Mouse (Mus musculus) thymus, adult 18-20 months (tissue): ENCODE results near the gene Tmpo.

Source experiments
- DNase-seq, 2 experiments: peaks; one replicate each; pipeline ENCODE4 v3.0.0; 2022; ENCODE audit warnings: mixed read lengths in 2 of 2

Tmpo gene

DNA sequence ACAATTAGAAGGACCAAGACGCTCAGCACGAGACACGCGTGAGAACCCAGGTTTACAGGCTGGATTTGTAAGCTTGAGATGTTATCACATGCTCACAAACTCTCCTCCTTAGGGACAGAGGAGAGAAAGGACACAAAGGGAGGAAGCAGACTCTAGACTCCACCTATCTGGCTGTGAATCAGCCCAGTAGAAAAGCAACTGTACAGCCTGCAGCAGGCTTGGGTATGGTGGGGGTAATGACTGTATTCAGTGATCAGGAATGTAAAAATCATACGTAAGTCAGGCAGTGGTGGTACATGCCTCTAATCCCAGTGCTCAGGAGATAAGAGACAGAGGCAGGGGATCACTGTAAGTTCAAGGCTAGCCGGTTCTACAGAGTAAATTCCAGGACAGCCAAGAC lies 24.8 kb downstream of the Tmpo start:
- no peak for DNase-seq

DNA sequence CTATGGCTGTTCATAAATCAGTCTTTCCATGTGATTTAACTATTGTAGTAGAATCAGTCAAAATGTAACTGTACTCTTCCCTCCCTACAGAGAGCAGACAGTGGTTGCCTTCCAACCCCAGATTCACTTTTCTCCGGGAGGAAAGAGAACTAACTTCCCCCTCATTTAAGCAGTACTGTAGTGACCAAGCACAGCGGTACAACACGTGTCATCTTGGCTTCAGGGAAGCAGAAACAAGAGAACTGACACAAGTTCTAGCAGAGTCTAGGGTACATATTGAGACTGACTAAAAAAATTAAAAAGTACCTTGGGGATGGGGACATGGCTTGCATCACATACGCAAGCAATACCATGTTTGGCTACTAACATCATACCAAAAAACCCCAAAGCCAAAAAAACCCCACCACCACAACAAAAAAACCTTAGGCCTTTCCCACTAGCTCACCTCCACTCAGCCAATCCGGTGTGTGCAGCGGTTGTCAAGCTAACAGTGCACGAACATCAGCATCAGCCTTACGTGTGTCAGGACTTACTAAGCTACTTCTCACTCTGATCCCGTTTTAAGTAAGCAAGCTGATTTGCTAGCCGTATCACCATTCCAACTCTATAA lies 27.1 kb downstream of the Tmpo start:
- DNase-seq = no peak

DNA sequence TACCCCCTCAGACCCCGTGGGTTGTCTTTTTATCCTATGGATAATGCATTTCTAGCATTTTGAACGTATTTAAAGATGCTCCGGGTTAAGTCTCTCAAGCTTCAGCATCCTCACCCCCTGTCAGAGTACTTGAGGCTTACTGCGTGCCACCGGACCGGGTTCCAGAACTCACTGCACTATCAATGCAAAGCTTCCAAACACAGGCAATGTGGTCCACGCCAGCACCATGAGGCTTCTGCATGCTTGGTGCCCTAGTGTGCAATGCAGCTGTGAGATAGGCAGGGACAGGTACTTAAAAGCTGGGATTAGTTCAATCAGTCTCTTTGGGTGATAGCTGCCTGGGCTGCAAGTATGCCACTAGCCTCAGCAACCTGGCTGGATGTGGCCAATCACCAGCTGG lies 35.7 kb downstream of the Tmpo start:
- no peak for DNase-seq

DNA sequence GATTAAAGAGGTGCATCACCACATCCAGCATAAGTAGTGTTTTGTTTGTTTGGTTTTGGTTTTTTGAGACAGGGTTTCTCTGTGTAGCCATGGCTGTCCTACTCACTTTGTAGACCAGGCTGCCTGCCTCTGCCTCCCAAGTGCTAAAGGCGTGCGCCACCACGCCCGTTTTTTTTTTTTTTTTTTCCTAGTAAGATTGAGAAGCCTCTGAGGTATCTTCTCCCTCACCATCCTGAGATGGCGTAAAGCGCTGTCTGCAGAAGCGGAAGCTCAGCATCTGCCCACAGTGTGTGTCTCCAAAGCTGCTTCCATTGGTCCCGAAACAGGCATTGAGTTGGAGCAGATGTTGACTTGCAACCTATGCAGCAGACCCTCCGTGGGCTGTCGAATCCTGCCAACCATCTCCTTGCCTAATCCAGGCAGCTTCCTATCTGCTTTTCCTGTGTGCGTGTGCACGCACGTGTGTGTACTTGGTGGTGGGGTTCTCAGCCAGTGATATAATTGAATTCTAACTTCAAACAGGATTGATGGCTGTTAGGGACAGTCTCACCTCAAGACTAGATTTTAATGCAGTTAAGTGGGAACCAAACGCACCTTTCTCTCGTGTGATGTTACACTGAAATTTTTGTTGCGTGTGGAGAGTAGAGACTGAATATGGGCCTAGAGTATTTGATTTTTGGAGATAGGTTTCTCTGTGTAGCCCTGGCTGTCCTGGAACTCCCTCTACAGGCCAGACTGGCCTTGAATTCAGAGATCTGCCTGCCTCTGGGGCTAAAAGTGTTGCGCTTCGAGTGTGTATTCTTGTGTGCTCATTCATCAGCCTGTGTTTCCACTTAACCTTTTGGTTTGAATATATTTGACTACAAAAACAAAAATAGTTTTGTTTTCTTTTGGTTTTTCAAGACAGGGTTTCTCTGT lies 37.5 kb downstream of the Tmpo start:
- DNase-seq = no peak

DNA sequence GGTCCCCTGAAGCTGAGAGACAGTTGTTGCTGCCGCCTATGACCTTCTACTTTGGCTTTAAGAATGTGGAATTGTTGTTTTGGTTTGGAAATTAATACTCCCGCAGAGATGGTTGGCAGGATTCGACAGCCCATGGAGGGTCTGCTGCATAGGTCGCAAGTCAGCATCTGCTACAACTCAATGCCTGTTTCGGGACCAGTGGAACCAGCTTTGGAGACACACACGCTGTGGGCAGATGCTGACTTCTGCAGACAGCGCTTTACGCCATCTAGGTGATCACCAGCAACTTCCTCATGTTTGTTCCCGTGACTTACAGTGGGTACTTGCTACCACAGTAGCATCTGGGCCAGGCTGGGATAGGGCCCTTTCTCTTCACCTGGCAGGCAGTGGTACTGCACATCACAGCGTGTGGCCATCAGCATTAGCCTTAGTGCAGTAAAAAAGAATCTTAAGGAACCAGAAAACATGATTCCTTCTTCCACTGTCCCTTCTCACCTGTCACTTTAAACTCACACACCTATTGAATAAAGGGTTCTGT lies 38.4 kb downstream of the Tmpo start:
- DNase-seq = no peak

DNA sequence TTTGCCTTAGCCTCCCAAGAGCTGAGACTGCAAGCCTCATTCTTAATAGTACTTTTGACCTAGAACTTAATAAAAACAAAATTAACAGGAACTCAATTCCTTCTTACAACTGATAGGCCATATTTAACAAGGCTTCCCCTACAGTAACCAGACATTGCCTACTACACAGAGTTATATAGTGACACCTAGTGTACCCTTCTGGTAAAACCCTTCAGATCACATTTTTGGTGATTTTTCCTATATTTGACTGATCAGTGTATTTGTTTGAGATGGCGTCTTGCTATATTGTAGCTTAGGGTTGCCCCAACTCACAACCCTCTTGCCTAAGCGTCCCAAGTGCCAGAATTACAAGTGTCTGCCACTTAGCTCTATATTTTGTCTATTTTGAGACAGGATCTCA lies 39.6 kb downstream of the Tmpo start:
- DNase-seq = no peak

DNA sequence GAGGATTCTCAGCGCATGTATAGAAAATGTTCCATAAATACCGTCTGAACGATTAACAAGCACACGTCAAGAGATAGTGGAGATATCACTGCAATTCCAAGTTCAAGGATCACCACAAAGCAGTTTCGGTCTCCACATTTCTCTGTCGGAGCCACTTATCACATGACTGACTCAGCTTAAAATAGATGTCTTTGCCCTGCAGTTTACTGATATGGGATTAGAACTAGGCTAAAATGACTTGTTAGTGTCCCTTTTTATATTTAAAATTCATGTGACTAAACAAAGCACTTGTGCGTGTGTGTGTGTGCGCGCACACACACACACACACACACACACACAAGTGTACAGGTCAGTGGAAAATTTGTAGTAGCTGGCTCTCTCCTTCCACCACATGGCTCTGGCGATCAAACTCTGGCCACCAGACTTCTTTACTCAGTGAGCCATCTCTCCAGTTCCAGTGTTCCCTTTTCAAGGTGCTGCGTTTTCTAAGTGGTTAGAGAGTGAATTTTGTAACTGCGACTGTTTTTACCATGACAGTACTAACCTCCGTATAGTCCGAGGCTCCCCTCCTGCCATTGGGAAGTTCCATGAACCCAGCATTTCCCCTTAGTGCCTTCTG lies 41.9 kb downstream of the Tmpo start:
- DNase-seq = no peak

DNA sequence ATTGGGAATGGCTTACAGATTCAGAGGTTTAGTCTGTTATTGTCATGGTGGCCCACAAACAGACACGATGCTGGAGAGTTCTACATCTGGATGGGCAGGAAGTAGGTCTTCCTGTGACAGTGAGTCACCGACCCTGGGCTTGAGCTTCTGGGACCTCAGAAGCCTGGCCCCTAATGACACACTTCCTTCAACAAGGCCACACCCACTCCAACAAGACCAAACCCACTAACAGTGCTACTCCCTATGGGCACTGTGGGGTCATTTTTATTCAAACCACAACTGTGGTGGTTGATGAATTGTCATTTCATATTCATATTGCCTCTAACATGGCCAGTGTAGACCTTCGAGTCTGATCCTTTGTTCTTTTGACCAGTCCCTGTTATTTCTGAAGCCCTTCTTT lies 42.8 kb downstream of the Tmpo start:
- DNase-seq = no peak

DNA sequence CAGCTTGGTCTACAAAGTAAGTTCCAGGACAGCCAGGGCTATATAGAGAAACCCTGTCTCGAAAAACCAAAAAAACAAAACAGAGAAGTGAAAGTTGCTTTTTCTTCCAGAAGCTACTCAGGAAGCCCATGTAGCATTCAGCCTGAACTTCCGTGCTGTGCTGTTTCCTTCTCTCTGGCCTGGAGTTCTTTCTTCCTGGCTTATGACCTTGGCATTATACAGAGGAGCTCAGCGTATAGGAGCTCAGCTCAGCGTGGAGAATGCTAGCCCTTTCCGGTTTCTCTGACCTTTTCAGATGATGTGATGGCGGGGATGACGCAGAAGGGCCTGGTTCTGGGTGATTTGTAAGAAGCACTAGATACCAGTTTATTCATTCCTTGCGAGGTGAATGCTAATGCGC lies 43.7 kb downstream of the Tmpo start:
- DNase-seq = no peak

DNA sequence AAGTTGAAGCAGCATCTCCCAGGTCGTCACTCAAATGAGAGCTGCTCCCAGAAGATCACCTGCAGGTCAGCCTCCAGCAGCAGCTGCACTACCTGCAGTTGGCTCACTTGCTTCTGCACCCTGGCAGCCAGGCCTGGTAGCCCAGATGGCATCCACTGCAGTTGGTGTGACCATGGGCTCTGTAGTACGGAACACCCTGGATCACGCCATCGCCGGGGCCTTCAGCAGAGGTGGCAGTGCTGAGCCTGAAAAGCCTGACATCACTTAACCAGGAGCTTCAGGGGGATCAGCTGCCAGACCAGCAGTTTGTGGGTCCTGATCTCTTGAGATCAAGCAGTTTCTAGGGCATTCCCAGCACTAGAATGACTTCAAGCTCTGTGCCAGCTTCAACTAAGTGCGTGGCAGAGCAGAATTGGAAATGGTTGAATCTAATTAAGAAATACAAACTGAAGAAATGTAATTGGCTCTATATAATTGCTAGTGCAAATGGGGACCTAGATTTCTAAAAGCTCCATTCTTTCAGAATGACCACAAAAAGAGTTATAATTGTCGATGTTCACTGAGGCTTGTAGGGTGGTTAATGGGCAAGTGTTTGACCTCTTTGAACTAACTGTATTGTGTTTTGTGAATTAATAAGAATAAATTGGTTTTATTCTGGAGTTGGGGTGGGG lies 45.7 kb downstream of the Tmpo start:
- no peak for DNase-seq

DNA sequence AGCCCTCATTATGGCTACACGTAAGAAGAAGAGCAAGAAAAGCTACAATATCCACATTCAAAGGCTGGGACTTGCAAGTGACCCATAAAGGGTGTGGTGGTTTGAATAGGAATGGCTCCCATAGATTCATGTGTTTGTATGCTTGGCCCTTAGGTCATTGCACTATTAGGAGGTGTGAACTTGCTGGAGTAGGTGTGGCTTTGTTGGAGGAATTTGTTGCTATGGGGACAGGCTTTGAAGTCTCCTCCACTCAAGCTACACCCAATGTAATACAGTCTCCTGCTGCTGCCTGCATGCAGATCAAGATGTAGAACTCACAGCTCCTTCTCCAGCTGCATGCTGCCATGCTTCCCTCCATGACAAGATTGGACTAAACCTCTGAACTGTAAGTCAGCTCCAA lies 49.5 kb downstream of the Tmpo start:
- no peak for DNase-seq

DNA sequence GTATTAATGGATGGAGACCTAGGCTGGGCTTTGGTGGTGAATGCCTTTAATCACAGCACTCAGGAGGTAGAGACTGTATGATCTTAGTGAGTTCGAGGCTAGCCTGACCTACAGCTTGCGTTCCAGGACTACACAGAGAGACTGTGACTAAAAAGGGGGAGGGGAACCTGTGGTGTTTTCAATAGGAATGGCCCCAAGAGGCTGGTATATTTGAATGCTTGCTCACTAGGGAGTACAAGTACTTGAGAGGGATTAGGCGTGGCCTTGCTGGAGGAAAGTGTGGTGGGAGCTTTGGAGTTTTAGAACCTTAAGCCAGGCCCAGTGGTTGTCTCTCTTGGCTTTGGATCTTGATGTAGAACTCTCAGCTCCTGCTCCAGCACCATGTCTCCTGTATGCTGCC lies 50.3 kb downstream of the Tmpo start:
- no peak for DNase-seq

DNA sequence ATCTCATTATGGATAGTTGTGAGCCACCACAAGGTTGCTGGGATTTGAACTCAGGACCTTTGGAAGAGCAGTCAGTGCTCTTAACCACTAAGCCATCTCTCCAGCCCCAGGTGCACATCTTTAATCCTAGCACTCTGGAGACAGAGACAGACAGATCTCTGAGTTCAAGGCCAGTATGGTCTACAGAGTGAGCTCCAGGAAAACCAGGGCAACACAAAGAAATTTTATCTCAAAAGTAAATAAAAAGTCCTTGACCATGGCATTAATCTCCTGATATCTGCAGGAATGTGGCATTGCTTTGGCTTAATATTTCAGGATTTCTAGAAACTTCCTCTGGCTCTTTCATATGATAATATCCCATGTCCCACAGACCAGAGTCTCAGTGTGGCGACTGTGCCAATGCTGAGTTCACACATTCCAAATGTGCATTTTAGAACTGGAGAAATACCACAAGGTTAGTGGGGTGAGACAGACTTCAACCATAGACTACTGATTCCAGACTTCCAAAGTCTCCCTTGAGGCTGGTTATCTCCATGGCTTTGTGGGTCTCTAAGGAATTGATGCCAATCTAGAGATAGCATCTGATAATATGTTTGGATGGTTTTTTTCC lies 52.5 kb downstream of the Tmpo start:
- DNase-seq = no peak

DNA sequence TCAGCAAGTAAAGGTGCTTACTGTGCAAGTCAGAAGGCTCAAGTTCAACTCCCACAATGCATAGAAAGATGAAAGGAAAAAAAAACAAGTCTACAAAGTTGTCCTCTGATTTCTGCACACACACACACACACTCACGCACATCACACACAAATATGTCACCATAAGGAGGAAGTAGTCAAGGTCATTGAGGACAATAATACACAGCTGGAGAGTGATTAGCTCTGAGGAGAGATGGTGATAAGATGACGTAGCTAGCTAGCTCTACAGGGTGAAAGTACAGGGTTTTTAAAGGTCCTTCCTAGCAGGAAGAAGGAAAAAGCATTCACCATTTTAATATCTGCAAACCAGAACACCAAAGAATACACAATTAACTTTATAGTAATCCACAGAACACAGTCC lies 53.7 kb downstream of the Tmpo start:
- no peak for DNase-seq

DNA sequence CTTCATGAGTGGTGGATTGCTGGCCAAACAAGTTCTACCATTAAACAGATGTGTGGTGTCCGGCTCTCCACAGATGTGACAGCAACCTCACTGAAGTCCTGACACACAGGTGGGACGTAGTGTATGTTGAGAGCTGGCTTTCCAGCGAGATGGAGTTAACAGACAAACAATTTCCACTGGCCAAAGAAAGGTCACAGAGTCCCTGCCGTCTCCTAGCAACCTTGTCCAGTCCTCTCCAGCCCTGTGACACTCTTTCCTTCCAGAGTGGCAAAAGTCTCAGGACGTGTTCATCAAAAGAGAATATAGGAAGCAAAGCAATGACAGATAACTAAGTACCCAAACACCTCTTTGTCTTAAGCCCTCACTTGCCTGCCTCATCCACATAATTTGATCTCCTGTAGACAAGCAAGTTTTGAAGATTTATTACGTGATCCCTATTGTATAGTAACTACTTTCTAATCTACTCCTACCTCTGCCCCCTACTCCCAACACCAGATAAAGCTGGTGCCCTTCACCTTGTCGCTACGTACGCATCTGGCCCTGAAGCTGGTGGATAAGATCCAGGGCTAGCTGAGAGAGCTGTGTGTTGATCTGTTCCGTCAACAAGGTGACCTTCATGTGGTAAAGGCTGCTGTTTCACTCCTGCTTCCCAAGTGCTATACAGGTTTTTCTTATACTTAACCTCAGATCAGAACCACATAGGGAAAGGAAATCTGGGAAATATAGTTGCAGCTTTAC lies 54.3 kb downstream of the Tmpo start:
- DNase-seq = no peak

DNA sequence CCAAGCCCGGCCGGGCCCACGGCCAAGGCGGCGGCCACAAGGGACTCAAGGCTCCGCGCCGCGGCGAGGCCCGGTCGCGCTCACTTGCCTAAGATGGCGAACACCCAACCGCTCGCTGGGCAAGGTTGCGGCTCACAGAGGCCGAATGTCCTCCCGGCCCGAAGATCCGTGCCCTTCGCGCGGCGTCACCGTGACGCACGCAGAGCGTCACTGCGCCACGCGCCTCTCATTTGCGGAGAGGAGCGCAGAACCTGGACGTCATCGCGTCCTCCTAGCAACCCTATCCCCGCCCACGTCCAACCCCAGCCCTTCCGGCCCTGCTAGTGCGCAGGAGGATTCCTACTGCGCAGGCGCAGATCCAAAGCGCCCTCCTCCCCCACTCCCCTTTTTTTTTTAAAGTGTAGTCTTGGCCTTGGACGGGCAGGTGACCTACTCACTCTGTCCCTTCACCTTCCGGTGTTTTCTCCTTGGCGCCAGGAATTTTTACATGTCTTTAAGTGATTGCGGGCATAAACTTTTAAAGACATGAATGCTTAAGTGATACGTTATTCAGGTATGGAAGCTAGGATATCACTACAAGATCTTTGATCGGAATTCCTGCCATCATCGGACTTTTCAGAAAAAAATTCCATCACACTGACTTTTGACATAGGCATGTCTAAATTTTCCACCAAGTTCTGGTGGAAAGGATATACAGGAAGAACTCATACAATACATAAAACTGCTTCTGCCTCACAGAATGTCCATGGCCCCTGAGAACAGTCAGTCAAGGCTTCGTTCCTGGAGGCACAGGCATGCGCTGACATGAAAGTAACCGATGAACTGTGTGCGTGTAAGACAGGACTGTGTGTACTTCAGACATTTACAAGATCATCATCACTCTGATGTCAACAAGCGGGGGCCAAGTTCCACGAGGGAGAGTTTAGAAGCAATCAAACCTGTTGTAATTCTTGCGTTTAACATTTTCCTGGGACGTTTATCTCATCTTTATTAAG lies 57.0 kb downstream of the Tmpo start, which contains the start of gene Slc25a3:
Gene Slc25a3 (minus strand): TSS at position 232 of the 995 bp plus-strand sequence.
- peak; percentile 96 to 97 for DNase-seq

DNA sequence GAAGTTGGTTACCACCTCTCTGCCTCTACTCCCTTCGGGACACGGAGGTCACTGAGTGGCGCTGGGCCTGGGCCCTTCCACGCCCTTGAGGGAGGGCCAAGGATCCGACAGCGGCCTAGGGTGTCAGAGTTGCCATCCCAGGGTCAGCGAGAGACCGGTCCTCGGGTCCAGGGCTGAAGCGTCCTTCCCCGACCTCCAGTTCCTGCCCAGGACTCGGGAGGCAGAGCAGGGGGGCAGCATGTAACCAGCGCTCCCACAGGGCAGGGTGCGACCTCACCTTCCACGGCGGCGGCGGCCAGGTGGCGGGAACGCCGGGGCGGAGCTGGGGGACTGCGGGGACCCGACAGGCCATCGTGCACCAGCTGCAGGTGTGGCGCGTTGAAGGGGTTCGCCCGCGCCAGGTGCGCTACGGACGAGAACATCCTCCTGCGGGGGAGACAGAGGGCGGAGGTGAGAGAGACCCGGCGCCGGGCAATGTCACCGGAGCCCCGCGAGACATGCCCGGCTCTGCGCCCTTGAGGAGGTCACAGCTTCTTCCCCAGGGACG lies 57.8 kb downstream of the Tmpo start:
- DNase-seq = peak; percentile 58 to 67

DNA sequence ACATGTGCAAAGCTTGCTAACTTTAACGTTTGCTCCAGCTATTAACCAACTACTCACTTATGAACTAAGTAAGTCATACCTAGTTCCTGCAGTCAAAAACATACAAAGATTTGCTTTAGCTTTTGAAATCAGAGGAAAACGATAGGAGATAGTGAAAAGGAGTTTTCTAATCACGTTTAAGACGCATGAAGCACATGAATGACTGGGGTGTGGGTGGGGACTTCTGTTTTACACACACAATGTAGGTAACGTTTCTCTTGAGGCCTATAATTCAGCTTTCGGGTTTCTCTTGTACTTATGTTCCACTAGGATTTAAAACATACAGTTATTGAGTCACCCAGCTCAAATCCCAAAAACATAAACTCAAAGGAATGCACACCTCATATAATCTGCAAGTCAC lies 58.5 kb downstream of the Tmpo start:
- DNase-seq = no peak

DNA sequence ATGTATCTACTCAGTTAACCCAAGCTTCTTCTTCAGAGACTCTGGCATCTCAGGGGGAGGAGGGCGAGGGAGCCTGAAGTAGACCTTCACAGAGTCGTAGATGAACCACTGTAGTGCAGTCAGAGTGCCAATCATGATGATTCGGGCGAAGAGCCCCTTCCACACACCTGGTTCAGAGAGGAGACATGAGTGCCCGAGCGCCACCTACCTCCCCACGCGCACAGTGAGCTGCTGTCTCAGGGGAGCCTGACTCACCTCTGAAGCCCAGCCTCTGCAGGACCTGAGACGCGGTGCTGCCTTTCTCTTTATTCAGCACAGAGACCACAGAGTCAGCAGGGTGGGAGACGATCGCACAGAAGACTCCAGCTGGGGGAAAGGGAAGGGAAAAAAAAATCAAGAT lies 64.2 kb downstream of the Tmpo start:
- DNase-seq = no peak

DNA sequence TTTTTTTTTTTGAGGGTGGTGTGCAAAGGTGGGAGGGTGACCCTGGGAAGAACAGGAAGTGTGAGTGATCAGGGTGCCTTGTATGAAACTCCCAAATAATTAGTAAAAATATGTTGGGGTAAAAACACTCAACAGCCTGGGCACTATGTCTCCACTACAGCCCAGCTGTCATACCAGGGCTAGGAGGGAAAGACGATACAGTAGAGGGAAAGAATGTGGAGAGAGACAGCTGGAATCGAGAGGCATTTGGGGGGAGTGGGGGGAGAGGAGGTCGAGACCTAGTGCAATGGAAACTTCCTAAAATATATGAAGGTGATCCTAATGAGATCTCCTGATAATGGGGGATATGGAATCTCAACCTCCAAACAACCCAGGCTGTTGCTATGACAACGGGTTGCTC lies 71.3 kb downstream of the Tmpo start:
- no peak for DNase-seq
